Mouse (Mus musculus) bone marrow, adult 2 months (tissue): ENCODE measurements at regions not wholly inside any gene's neighbourhood (a gene's known extent, or its start where the extent isn't known, plus 50 kb on each side); places are given as distances from the start of the nearest gene placed in this dataset.

Source experiments
- CTCF ChIP-seq: fragments of 200-500 bp; IDR thresholded peaks from 2 replicates; pipeline ENCODE4 v1.5.1; 2011; ENCODE audit warnings: low read length, control low read depth; ENCODE audit not compliant: control insufficient read depth, insufficient read depth
- POLR2A ChIP-seq: fragments of 200-500 bp; IDR thresholded peaks from 2 replicates; pipeline ENCODE4 v1.6.1; 2011; ENCODE audit warnings: low read depth, mild to moderate bottlenecking, control low read depth, low read length, borderline replicate concordance; ENCODE audit not compliant: control insufficient read depth

DNA sequence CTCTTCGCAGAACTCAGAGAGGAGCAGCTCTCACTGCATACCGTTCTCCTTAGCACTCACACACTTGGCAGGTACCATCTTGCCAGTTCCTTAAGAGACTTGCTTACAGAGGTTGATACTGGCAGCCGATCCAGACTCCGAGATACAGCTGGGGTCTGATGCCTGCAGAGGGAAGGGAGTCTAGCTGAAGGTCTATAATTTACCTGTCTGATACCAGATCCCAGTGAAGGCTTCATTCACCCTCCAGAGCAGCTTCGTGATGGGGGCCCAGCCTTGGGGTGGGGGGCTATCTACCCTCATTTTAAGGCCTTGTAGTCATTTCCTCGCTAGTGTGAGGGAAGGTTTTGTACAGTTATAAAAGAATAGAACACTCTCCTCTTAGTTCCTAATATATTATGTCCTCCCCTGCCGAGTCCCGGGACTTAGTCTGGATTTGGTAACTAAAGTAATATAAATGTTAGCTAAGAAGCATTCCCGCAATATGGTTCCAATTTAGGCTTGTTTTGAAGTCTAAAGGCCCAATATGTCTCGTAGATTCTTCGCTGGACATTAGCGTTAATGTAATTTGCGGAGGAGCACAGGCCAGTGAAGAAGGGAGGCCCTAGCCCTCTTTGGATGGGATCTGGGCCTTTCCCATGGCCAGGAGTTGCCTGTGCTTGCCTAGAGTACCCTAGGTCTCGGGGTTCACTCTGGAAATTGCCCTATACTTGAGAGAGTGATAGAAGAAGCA, 156.0 kb upstream of the Cdkn3 start:
- no peak for TF ChIP-seq CTCF
- TF ChIP-seq POLR2A: no peak
